Mouse (Mus musculus): ENCODE data around the gene Necab2.

The Necab2 gene

DNA sequence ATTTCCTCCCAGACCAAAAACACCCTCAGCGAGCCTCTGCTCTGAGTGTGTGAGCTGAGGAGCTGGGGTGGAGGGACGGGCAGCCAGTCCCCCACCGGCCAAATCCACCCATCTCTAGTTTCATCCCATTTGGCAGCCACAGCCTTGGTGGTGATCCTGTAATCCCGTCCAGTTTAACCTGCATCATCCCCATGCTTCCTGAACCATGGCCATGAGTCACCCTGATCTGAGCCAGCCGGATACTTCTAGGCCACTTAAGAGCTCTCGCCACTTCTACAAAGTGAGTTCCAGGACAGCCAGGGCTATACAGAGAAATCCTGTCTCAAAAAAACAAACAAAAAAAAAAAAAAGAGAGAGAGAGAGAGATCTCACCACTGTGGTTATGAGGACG lies 18.2 kb upstream of the Necab2 start:
- no peak for DNase-seq (ENCODE audit: low spot score)

DNA sequence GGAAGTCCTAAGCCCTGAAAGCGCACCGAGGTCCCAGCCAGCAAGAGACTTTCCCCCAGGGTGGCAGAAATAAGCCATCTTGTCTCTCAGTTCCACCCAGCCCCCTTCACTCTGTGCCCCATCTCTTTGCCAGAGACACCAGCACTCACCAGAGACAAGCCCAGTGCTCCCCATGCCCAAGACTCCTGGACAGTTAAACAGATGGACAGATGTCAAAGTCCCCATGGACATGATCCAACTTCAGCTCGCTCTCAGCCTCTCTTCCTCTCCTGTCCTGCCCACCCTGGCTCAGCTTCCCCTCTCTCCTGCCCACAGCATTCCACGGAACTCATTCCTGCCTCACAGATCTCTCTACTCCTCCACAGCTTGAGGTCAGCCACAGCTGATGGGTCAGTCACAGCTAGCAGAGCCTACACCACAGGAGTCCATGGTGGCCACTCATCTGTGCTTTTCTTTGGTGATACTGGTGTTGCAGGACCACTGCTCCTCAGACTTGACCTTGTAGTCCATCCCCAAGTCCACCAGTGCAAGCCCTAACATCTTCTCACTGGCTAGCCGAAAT lies 17.7 kb upstream of the Necab2 start:
- no peak for DNase-seq (ENCODE audit: low spot score)

DNA sequence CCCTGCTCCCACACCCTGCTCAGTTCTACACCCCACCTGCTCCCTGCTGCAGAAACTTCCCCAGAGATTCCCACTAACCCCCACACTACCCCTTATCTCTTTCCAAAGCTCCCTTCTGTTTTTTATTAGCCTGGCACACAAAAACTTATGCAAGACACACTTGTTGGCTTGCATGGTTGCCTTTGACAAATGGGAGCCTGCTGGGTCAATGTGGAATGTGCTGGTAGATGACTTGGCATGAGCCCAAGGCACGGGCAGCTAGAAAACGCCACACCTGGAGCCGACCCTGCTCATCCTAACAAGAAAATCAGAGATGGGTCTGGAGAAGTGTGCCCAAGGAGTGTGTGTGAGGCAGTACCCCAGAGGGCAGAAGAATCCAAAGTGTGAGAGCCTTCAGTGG lies 17.0 kb upstream of the Necab2 start:
- no peak for DNase-seq (ENCODE audit: low spot score)

DNA sequence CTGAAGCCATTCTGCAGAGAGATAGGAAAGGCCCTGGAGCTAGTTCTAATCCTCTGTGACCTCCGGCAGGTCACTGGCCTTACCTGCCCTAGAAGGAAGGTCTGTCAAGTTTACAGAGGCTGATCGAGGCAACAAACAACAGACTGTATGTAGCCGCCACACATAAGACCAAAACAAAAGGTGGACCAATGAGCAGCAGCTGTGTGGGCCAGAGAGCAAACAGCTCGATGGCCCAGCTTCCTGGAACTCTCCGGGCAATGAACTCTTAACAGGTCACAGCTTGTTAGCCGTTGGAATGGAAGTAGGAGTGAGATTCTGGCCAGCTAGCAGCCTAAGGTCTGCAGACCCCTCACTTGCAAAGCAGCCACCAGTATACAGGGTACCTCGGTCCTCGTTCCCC lies 16.3 kb upstream of the Necab2 start:
- no peak for DNase-seq (ENCODE audit: low spot score)

DNA sequence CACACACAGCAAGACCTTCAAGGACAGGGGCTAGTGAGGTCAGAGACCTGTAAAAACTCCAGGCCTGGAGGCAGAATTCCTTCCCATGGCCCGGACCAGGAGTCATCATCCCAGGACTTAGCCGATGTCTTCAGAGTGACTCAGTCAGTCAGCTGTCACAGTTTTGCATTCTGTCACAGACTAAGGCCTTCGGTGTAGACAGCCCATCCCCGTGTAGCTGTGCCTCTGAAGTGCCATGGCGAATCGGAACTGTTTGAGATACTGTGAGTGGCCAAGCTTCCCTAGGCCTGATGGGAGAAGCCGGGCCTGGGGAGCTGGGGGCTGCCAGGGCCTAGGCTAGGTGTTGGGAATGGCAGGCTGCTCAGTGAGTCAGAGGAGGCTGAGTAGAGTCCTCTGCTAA lies 15.8 kb upstream of the Necab2 start:
- no peak for DNase-seq (ENCODE audit: low spot score)

DNA sequence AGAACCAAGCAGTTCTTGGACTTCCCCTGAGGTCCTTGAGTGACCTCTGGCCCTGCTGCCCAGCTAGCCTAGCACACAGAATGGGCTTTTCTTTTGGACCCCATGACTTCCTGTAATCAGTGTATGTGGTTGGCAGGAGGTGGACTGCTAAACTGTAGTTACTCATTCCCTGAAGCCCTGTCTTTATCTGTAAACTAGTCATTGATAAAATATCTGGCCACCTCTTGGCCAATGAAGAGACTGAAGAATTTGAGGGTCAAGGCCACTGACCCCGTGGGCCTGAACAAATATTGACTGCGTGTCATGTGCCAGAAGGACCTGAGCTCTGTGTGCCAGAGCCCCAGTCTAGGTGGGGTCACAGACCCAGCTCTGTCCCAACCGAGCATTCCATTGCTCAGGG lies 14.1 kb upstream of the Necab2 start:
- no peak for DNase-seq (ENCODE audit: low spot score)

DNA sequence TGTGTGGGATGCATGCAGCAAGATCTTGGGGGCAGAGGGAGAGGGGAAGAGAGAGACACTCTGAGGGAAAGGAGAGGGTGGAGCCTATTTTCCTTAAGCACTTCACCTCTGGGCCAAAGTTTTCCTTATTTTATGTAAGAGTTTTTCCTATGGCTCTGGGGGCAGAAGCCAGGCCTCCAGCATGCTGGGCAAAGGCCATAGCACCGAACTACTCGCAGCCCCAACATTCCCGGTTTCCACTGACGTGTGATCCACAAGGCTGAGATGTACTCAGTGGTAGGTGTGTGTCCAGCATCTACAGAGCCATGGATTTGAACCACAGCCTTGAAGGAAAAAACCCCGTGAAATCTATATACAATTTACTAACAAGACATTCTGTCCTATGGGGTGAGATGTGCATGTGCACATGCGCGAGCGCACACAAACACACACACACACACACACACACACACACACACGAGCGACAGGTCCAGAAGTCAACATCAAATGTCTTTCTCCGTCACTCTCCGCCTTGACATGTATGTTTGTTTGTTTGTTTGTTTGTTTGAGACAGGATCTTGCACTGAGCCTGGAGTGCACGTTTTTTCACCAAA lies 12.8 kb upstream of the Necab2 start, which contains the start of gene Osgin1:
Gene Osgin1, plus strand, starts transcription at position 543 of the 593 bp plus-strand sequence.
- no peak for DNase-seq (ENCODE audit: low spot score)

DNA sequence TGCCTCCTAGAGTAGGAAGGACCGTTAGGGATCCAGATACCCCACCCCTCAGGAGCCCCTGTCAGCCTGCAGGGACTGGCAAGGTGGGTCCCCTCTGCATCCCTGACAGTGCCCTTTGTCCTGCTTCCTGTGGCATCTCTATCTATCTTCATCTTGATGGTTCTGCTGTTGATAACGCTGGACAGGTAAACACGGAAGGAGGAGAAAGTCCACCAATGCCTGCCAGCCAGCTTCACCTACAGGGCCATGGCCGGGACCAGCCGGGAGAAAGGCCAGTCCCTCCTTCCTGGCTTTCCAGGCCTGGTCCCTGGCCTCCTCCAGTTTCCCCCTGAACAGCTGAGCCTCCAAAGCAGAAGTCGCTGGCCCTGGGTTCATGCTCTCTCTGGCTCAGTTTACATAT lies 11.9 kb upstream of the Necab2 start:
- DNase-seq (ENCODE audit: low spot score) = no peak

DNA sequence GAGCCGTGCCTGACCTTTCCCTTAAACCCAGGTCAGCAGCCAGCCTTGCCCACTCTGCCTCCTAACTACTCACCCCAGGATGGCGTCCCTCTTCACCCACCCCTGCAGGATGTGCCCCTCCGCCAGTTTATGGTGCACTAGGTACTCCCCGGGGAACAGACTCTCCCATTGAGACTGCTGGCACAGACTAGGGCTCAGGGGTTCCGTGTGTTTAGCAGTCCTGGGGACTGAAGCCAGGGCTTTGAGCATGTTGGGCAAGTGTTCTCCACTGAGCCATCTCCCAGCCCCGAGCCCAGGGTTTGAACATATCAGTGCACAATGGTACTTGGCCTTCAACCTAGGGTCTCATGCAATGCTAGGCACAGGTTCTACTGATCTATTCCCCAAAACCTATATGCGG lies 11.0 kb upstream of the Necab2 start:
- DNase-seq (ENCODE audit: low spot score) = no peak

DNA sequence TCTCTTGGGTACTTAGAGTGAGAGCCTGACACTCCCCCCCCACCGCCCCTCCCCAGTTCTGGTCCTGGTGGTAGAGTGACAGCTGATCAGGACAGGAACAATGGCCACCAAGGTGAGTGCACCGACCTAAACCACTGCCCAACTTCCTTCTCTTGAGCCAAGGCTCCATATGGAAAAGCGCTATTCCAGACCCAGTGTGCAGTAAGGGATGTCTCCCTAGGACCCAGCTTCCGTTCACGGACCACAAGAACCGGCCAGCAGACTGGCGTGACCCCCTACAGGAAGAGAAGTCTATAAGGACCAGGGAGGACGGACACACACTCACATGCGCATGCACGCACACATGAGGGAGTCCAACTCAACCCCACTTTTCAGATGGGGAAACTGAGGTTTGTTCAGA lies 10.2 kb upstream of the Necab2 start:
- no peak for DNase-seq (ENCODE audit: low spot score)

DNA sequence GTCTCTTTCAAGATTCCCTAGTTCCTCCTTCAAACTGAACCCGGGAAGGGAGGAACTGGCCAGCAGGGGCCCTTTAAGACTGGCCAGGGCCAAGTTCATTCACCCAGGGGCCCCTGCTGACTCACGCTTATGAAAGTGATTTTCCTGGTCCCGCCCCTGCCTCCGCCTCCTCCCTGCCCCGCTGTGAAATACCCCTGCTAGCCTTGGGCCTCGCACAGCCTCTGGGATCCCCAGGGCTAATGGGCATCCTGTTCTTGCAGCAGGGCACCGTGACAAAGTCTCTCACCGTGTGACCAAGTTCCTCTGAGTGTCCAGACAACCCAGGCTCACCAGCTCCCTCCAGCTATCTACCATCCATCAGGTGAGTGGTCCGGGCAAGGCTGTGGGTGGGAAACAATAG lies 9.6 kb upstream of the Necab2 start:
- DNase-seq (ENCODE audit: low spot score) = no peak

DNA sequence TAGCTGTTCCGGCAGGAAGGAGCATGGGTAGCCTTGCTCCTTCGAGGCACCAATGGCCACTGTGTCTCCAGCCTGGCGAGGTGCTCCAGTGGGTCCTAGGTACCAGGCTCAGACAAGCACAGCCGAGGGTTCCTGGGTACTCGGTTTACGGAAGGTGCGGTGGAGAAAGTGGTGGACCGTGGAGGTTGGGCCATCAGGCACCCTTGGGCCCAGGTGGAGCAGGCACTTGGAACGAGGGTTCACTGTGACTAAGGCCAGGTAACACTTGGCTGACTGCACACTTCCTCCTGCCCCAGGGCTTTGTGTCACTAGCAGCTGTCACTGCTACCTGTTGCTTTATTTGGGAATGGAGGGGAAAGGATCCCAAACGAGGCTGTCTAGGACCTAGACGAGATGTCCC lies 9.0 kb upstream of the Necab2 start:
- DNase-seq (ENCODE audit: low spot score) = no peak

DNA sequence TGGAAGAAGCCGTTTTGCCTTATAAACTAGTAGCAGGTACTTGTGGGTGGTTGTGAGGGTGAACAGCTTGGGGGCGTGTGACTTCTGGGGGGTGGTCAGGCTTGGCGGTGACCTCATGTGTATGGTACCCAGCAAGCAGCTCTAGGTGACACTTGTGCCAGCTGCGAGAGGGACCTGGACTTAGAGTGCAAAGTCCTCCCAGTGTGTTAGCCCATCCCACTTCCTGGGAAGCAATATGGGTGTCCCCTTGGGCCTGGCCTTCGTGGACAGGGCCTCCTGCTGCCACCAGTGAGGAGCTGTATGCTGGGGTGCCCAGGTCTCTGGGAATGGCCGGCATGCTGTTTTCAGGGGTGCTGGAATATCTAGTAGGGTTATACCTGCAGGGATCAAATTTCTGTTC lies 7.6 kb upstream of the Necab2 start:
- DNase-seq (ENCODE audit: low spot score) = no peak

DNA sequence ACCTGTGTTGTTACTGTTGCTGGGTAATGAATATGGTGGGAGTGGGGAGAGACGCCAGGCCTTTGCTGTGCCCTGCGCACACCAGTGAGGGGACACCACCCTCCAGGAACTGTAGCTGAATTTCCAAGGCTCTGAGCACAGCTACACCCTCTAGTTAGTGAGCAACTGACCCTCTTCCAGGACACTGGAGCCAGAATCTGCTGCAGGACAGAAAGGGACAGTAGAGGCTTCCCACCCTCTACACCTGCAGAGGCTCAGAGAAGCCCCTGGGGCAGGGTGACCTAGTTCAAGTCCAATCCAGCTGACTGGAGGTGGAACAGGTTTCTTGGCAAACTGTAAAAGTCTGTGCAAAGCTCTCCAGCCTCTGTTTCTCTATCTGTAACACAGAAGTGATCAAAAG lies 7.1 kb upstream of the Necab2 start:
- DNase-seq (ENCODE audit: low spot score) = no peak

DNA sequence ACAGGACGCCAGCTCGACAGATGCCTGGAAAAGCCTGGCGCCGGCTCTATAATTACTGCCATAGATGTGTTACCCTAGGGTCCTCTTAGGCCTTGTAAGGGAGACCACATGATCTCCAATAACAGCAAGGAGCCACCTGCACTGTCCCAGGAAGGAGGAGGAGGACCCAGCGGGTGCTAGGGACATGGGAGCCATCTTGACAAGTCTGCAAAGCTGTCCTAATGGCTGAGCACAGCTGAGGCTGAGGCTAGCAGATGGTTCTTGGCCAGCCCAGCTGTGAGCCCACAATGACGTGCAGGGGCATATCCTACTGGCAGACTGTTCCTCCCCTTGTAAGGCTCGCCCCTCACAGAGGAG lies 6.6 kb upstream of the Necab2 start:
- no peak for DNase-seq (ENCODE audit: low spot score)

DNA sequence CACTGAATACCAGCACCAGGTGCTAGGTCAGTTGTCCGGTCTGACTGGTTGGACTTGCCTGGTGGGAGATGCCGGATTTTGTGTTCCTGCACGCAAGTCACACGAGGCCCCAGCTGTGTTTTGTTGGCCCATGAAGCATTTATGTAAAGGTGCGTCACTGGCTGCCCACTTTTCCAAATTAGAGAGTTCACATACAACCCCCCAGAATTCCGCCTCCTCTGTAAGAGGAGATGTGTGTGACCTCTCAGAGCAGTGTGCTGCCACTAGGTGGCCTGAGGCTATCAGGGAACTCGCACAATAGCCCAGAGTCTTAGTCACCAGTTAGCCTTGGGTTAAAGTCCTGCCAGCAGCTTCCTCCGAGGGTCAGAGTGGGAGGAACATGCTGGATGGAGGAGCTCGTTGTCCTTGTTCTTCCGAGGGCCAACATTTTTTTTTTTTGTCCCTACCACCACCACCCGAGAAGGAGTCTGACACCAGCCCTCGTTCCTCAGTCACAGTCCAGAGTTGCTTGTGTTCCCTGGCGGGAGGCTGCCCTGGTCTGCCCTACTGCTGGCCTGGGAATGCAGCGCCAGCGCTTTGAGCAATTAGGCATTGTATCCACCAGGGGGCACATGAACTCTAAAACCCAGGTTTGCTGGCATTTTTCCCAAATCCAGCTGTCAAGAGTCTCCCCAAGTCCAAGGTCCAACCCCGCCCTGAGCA lies 6.1 kb upstream of the Necab2 start:
- DNase-seq (ENCODE audit: low spot score) = no peak

DNA sequence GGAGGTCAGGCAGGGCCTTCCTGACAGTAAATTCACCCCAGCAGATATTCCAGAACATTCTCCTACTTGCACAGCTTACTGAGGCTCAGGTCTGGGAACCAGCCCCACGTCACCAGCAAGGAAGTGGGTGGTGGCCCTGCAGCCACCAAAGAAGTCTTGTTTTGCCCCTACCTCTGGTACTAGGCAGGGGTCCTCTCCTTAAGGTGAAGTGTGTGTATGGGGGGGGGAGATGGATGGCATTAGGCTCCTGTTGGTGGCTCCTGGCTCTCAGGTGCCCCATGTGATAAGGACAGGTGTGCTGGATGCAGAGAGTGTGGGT lies 5.6 kb upstream of the Necab2 start:
- no peak for DNase-seq (ENCODE audit: low spot score)

DNA sequence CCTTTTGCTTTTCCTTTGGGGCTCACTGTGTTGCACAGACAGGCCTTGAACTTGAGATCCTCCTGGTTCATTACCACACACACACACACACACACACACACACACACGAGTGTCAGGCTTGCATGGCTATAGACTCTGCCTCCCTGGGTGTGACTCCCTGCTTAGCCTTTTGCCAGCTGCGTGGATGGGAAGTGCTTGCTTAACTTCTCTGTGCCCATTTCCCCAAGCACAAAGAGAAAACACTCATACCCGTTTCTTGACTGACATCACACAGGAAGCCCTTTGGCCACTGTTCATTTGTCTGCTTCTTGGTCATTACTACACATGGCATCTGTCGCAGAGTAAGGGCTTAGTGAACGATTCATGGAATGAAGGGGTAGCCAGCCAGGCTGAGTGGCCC lies 4.5 kb upstream of the Necab2 start:
- no peak for DNase-seq (ENCODE audit: low spot score)

DNA sequence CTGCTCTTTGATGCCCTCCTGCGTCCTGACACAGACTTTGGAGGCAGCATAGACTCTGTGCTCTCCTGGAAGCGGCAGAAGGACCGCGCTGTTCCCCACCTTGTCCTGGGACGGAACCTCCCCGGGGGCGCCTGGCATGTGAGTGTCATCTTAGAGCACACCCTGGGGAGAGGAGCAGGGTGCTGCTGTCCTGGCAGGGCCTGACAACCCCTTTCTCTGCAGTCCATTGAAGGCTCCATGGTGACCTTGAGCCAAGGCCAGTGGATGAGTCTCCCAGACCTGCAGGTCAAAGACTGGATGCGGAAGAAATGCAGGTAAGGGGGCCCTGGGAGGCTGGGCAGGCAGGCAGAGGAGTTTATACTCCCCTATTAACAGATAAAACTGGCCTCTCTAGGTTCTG lies 3.5 kb upstream of the Necab2 start:
- DNase-seq (ENCODE audit: low spot score) = no peak

DNA sequence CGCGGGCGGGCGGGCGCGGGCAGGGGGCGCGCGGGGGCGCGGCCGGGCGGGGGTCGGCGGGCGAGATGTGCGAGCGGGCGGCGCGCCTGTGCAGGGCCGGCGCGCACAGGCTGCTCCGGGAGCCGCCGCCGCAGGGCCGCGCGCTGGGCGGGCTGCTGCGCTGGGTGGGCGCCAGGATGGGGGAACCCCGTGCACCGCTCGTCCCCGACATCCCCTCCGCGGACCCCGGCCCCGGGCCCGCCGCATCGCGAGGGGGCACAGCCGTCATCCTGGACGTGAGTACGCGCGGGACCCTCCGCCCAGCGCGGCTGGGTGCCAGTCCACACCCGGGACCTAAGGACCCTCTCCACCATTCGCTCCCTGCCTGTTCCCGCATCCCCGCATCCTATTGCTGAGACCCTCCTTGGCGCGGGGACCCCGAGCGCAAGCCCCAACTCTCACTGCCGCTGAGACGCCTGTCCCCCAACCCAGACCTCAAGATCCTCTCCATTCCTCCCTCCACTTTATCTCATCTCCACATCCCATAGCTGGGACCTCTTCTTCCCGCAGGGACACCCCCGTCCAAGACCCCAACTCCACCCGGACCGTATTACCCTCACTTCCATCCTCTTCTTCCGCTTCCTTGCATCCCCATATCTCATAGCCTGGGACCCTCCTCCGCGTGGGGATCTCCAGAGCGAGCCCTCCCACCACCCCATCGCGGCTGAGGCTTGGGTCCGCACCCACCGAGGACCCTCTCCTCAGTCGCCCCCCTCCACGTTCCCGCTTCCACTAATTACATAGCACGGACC lies 666 bp downstream of the Necab2 start:
- no peak for DNase-seq (ENCODE audit: low spot score)

DNA sequence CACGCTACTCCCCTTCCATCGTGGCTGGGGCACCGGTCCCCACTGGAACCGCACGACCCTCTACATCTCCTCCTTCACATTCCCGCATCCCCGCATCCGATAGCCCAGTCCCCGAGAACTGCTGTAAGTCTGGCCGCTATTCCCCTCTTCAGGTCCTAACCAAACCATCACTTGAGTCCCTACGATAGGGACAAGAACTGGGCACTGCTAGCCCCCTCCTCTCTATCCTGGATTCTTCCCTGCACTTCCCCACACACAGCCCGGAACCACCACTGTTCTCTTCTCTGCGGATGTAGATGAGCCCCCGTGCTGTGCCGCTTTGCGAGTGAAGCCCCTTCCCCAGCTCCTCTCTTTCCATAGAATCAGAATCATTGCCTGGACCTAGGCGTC lies 1.3 kb downstream of the Necab2 start:
- no peak for DNase-seq (ENCODE audit: low spot score)

DNA sequence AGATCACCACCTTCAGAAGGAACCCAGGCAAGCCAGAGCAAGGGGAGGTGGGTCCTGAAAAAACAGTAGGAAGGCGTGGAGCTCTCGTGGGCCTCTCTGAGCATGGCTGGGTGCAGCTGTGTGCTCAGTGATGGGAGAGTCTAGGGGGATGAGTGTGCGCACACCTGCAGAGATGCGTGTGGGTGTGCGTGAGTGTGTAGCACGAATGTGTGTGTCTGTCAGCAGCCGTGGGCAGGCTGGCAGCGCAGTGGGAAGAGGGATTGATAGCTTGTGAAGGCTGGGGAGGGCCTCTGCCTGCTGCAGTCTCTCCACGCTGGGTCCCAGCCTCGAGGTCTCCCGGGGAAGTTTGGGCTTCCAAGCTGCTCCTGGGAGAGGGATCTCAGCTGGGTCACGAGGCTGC lies 3.1 kb downstream of the Necab2 start:
- no peak for DNase-seq (ENCODE audit: low spot score)

DNA sequence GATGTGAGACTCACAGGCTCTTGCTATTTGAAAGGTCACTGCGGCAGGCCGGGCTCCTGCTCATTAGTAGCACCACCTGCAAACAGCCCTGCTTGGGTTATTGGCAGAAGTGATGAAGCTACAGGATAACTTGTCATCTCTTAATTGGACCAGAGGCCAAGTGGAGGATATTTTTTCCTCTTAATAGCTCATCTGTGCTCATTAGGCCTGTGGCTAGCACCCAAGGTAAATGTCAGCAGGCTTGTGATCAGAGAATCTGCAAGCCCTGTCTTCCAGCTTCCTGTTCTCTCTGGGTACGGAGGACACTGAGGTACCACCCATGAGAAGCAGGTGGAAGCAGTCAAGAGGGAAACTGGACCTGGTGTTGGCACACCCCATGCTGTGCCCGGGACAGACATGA lies 4.6 kb downstream of the Necab2 start:
- no peak for DNase-seq (ENCODE audit: low spot score)

DNA sequence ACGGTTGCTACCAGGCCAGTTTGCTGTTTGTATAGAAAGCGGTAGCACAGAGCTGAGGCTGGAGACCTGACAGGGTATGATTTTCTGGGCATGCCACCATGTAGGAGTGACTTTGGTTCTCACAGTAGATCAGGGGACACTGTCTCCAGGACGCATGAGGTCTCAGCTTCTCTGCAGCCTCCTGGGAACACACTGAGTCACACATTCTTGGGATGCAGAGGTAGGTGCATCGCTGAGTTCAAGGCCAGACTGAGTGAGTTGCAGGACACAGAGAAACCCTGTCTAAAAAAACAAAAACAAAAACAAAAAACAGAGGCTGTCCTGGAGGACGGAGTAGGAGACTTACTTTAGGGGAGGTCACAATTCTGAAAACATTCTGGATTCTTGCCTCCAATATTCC lies 6.4 kb downstream of the Necab2 start:
- DNase-seq (ENCODE audit: low spot score) = no peak
